Mouse (Mus musculus) urinary bladder, postnatal 25 days (tissue): ENCODE results near the gene Abcb6.

ENCODE experiments used
- DNase-seq: peaks from one replicate; pipeline ENCODE4 v3.0.0; 2022; ENCODE audit warnings: low spot score

The Abcb6 gene

DNA sequence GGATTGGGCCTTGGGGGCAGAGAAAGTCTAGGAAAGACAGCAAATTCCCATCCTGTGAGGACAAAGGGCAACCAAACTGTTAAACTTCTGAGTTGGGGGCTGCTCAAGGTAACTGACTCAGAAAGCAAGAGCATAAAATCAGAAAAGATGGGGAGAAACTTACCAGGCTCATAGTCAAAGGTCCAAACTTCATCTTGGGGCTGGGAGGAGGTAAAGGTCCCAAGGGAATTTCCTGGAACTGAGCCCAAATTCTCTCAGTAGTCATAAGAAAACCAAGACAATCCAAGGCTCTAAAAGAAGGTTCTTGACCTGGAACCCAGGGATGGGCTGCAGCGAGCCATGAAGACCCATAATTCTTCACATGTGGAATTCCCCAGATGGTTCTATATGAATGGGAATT, 21.0 kb upstream of the Abcb6 start:
- no peak for DNase-seq

DNA sequence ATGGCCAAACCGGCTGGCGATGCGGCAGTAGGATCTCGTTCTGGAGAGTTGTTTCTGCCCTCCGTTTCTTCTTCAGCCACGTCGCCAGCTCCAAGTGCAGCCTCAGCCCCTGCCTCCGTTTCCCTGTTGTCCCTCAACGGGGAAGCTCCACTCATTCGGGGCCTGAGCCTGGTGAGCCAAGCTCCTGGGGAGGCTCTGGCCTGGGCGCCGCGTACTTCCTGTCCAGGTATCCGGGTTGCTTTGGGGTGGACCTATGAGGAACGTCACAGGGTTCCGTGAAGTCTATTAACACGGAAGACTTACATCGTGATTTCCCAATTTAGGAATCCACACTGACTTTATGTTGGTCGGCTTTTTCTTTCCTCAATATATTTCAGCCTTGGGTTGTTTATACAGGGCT, 12.3 kb upstream of the Abcb6 start:
- peak; percentile 51 for DNase-seq

DNA sequence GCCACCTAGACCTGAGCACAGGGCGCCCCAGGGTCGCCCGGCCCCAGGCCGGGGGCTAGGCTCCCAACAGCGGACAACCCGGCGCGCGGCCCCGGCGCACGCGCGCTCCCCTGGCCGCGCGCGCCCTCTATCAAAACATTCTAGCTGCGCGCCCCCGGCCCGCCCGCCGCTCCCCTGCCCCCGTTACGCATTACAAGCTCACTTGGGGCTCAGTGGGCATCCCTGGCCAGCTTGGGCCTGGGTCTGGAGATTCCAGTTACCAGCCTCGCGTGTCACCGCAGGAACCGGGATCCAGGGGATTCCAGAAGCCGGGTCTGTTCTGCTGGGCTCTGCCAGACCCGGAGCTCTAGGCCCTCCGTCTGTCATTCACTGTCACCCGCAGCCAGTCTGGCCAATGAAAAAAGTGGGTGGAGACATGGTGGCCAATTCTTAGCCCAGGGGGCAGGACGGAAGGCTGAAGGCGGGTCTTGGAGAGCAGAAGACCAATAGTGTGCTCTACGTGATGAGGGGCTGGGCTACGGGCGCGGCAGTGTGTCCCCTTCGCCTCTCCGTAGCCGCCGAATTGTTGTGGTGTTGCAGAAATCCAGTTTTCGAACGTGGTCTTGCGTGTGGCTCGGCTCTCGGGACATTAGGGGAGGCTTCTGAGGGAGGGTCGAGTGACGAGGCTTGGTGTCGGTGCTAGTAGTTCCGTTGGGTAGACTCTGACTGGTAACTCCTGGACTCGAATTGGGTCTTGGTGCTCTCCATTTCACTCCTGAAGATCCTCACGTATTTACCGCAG, 11.6 kb upstream of the Abcb6 start, which contains the start of the genes Ankzf1 and Atg9a:
TSS of gene Ankzf1 (plus strand) at position 530 of the 781 bp plus-strand sequence.
TSS of gene Atg9a (minus strand) at position 575 of the 781 bp plus-strand sequence.
- peak; percentile 76 for DNase-seq

DNA sequence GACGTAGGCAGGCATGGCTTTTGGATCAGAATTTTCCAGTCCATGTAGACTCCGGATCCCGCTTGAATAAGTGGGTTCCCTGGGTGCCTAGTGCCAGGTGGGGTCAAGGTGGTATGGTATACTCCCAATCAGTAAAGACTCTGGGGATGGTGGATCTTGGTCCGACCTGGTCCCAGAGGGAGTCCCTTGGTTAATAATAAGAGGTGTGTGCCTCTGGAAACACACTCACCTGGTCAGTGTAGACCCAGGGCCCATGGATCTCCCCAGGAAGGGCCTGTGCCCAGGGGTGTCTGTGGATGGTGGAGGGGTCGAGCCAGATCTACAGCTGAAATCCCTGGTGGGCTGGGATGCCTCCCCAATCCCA, 11.0 kb upstream of the Abcb6 start:
- no peak for DNase-seq

DNA sequence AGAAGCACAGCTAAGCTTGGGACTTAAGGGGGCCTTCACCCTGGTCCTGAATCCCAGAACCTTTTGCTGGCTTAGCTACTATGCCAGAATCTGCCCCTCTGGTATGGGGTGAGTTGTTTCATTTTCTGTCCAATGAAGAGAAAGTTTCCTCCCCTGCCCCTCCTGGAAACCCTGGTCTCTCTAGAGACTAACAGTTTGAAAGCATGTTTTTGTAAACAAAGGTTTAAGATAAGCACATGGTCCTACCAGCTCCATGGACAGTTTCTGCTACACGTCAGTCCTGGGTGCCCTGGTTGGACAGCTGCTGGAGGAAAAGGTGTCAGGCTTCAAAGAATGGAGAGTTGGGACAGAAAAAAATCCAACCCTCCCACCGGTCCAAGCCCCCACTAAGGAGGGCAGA, 10.4 kb upstream of the Abcb6 start:
- no peak for DNase-seq

DNA sequence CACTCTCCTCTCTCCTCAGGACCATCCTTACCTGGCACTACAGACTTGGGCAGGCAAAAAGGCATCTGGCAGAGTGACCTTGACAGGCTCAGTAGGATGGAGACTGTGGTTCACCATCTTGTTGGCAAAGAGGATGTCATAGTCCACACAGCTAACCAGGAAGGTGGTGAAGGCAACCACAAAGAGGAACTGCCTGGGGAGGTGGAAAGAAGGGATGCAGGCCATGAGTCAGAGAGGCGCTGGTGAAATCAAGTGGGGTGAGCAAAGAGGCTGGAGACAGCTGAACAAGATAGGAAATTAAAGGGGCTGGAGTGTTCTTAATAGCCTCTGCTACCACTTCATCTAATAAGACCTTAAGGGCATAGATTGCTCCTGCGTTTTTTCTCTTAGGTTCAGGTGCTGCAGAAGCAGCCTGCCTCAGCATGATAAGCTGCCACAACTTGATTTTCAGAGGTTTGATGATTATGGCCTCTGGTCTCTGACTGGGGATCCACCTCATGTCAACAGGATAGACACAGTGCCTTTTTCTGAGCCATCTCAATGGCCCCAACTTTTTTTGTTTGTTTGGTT, 7.8 kb upstream of the Abcb6 start:
- DNase-seq: no peak

DNA sequence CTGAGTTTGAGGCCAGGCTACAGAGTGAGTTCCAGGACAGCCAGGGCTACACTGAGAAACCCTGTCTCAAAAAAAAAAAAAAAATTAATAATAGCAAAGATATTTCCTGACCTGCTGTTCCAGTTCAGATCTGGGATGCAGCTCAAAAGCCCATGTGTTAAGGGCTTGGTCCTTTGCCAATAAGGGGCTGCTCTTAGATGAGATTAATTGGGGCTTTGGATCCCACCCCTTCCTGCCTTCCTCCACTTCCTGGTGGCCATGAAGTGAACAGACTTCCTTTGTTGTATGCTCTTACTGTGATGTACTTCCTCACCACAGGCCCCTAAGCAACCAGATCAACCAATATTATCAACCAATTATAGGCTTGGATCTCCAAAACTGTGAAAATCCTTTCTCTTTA, 6.9 kb upstream of the Abcb6 start:
- DNase-seq: no peak

DNA sequence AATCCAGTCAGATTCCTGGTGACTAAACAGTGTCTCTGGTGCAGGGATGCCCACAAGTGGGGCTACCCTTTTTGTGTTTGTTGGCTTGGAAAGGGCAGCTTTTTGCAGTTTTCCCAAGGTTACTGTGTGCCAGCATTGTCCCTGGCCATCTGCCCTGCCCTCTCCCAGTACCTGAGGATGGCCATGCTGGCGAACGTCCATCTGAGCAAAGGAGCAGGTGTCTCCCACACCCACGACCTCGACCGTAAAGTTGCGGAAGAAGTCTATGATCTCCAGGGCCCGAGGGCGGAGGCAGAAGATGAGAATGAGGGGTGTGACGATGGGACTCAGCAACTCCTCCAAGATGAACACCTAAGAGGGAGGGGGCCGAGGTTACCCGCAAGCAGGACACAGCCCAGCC, 5.3 kb upstream of the Abcb6 start:
- no peak for DNase-seq

DNA sequence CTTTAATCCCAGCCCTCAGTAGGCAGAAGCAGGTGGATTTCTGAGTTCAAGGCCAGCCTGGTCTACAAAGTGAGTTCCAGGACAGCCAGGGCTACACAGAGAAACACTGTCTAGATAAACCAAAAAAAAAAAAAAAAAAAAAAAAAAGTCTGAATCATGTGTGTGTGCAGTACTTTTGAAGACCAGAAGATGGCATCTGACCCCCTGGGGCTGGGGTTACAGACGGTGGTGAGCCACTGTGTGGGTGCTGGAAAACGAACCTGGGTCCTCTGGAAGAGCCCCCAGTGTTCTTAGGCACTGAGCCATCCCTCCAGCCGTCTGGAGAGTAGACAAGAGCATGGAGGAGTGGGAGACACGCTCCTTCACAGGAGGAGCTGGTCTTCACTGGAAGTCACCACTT, 2.0 kb upstream of the Abcb6 start:
- DNase-seq: no peak

DNA sequence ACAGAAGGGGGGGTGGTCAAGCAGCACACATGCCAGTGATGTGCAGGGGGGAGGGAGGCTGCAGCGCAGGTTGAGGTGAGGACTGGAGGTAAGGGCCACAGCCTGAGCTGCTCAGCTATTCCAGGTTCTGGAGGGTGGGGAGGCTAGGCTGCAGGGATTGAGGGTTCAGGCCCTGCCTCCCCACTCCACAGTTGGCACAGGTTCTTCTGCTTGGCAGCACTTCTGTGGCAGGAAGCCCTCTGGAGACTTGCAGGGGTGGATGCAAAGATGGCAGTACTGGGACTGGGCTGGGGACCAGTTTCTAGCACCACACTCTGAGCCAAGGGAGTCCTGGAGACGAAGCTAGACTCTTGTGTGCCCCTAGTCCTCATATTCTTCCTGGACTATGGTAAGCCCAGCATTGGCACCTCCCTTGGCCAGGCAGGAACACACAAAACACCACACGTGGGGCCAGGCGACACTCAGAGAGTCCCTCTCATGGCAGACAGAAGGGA, 1.2 kb upstream of the Abcb6 start:
- no peak for DNase-seq

DNA sequence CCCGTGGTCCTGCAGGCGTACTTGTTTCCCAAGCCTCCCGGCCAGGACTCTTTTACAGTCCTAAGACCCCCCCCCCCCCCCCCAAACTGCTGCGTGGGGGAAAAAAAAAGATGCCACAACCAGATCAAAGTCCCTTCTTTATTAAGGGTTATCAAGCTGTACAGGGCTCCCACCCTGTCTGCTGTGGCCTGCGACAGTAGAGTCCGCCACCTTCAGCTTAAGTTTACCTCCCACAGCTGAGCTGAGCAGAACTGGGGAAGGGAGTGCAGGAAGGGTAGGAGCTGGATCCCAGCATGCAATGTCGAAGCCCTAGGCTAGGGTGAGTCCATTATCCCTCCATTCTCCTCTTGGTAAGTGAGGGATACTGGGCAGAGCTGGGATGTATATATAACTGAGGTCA, 549 bp upstream of the Abcb6 start:
- DNase-seq: no peak

DNA sequence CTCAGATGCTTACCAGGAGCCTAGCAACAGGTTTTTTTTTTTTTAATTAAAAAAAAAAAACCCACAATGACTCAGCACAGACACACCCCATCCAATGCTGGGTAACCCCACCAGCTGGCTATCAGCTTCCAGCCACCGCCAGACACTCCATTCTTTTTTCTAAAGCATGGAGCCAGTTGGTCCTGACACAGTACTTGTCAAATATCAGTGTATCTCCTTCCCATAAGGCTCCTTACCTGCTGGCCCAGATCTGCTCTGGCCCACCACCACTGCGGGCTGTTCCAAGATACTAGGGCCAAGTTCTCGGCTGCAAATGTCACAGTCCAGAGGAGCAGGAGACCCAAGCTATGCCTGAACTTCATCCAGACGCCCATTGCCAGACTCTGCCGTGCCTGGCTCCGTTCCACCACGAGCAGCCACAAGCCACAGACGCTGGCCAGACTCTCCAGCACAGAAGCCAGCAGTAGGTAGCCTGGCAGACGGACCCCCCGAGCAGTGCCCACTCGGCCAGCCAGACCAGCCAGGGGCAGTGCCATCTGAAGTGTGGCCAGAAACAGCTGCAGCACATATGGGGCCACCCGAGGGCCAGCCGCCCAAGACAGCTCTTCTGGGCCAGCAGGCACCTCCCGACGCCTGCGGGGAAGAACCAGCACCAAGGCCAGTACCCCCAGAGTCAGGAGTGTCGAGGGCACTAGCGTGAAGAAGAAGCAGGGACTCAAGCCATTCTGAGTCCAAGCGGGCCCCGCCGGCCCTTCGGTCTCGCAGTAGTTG, 673 bp downstream of the Abcb6 start:
- peak; percentile 14 for DNase-seq

DNA sequence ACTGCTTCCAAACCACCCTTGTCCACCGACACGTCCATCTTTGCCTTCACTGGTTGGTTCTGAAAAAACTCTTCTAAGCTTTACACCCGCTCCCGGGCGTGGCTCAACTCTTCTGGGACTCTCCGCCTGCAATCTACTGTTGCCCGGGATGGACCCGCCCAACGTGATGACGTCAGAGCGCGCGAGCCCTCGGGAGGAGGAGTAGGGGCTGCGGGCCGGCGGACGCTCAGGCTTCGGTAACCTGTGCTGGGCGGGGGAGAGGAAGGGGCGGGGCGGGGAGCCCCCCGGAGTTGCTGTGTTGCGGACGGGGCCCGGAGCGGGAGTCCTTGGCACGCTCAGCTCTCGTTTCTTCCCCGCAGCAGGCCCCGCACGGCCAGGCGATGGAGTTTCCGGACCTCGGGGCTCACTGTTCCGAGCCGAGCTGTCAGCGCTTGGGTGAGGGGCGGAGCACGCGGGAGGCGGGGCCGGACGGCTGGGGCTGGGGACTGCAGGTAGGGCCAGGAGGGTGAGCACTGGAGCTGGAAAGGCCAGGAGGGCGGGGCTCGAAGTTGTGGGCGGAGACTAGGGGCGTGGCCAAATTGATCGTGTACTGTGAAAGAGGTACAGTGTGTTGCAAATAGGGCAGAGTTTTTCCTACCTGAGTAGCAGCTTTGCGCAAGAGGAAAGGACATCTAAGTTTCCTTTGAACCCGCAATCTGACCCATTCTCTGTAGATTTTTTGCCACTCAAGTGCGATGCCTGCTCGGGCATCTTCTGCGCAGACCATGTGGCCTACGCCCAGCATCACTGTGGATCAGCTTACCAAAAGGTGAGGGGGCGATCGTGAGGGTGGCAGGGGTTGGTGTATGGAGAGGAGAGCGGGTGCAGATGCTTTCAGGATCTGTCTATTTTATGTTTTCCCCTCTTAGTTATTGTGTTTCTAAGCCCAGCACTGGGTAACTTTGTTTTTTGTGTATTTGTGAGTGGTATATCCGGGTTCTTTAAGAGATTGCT, 11.4 kb downstream of the Abcb6 start, which contains the start of gene Zfand2b:
TSS of gene Zfand2b (plus strand) at position 175 of the 993 bp plus-strand sequence.
- peak; percentile 96 for DNase-seq

DNA sequence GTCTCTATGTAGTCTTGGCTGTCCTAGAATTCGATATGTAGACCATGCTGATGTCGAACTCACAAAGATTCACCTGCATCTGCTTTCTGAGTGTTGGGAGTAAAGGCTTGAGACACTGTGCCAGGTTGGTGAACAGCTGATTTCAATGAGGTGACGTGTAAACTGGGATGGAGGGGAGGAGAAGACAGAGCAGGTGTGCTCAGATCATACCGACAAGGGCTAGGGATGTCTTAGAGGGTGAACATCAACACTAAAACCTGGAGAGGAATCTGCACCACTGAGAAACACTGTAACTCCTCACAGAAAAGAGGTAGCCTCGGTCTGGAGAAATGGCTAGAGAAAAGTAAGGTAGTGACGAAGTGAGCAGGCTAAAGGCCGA, 12.1 kb downstream of the Abcb6 start:
- no peak for DNase-seq

DNA sequence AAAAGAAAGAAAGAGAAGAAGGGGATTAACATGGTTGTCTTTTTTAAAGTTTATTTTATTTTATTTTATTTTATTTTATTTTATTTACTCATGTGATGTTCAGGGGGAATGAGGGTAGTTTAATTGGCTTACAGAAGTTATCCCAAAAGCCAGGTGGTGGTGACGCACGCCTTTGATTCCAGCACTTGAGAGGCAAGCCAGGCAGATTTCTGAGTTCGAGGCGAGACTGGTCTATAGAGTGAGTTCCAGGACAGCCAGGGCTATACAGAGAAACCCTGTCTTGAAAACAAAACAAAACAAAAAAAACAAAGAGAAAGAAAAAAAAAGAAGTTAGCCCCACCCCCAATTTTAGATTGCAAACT, 20.0 kb downstream of the Abcb6 start:
- DNase-seq: no peak

DNA sequence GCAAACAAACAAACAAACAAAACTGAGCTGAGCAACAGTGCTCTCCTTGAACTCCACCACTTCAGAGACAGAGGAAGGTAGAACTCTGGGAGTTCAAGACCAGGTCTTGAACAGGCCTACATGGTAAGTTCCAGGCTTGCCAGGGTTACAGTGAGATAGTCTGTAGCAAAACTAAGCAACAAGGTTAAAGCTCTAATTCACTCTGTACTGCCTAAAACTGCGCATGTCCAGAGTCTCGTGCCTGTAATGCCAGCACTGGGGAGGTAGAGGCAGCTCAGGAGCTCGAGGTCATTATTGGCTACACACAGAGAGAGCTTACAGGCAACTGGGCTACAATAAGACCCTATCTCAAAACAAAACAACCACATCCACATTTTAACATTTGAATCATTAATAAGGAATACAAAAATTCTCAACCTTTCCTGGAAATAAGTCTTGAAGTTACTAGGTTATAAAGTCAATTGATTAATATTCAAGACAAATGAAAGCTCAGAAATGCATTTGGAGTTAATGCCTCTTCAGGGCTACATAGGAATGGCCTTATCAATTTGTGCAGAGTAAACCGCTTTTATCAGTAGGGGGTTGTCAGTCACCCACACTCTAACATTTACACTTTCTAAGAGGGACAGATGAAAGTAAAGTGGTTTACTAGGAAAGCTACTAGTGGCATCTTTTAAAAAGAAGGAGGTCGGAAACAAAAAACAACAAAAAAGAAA, 20.5 kb downstream of the Abcb6 start:
- no peak for DNase-seq

DNA sequence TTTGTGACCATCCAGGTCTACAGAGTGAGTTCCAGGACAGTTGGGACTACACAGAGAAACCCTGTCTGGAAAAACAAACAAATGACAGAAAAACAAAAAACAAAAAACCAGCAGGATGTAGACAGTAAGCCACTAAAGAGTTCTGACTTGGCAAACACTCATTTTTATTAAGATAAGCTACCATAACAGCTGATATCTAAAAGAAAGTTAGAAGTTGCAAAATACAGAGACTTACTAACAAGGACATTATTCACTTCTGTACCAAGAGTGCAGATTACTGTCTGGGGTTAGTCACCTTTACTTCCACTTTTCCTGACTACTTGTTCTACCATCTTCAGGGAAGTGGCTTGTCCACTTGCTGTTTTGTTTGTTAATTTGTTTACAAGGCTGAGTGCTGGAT, 21.2 kb downstream of the Abcb6 start:
- no peak for DNase-seq

DNA sequence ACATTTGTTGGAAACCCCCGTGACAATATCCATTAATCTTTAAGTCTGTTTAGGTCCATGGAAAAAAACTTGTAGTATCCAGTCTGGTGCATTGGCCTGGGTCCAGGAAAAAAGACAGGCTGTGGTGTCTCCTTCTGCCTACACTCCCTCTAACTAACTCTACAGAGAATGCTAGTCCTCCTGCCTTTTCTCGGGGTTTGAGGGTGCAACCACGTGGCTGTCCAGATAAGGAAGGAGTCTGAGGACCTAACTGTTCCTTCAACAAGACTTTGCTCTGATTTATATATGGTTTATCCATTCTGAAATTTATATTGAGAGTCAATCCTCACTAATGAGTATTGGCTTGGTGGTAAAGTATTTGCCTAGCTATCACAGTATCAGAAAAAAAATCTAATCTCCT, 24.4 kb downstream of the Abcb6 start:
- DNase-seq: no peak

DNA sequence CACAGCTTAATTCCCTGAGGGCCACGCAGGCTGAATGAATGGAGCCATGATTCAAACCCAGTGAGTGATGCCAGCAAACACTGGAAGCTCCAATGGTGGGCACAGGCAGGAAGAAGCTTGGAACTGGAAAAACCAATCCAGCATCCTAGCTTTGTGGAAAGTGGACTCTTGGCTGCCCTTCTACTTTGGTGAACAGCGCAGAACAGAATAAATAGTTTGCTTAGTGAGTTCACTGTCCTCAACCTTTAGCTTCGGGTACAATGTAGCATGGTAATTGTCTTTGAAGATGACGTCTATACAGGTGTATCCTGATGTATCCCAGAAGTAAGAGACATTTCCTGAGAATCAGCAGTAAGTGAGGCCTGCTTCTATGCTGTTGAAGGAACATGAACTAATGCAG, 31.5 kb downstream of the Abcb6 start:
- no peak for DNase-seq

DNA sequence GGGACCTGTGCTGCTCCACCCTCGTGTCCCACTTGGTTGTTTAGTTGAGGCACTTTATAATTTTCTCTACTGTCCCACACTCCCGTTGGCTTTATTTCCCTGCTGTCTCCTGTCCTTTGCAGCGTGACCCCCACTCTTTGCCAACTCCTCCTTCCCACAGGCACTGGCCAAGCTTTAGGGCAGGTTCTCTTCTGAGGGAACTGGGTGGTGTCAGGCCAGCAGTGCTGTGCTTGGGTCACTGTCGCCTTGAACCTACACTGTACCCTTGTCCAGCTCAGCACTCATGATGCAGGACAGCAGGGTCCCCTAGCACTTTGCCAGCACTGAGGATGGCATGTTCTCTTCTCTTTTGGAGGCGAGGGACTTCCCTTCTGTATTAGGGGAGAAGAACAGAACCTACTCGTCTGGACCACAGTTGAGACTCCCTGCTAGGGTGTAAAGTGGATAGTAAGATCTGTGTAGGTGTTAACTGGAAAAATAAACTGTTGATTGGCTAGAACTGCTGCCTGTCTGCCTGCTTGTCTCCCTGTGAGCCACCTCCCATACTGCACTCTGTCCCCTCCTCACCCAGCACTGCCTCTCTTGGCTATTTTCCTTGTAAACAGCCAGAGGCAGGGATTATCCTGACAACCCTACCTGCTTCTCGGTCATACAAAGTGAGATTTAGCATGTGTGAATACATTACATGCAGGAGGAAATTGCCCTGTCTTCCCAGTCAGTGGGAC, 32.6 kb downstream of the Abcb6 start:
- no peak for DNase-seq
